In the genomic region with DNA sequence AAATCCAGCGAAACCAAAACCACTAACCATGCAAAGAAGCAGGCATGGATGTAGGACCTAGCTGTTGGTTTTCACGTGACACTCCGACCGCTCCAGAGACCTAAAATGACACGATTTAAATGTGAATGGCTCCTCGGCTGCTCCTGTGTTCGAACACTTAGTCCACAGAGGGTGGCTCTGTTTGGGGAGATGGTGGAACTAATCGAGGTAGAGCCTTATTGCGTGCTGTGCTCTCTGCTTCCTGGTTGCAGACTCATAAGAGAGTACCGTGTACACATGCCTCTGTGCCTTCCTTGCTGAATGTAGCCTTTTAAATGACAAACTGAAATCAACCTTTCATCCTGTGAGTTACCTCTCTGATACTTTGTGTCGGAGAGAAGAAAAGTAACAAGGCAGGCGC, we compare ENCODE assay signal across 20 mouse cellular contexts.
DNase-seq lines count a peak whose midpoint lies in the region; ATAC-seq and TF ChIP-seq lines count a peak whose summit lies in the region.
"Had no signal": no experiment of that assay in that cellular context is flagged by ENCODE, and none has a peak within 500 bp of the region (broad histone marks: within the 10 kb centered on the region; RNA-seq: fewer than 3 reads in every experiment).

No protein-coding gene starts in this region.

- WGBS in heart, embryonic 16.5 days, result 79% methylated on average over 12 of the region's 12 CpGs
- 86% methylated on average over 12 of the region's 12 CpGs for WGBS in heart, adult 2 months
- WGBS in stomach, embryonic 16.5 days, result 80% methylated on average over 12 of the region's 12 CpGs

- no peak for ATAC-seq in heart, embryonic 16.5 days (replicated peaks; ENCODE audit: extremely low read depth, insufficient read depth, low FRiP score)
- no peak for ATAC-seq in stomach, embryonic 16.5 days (ENCODE audit: insufficient read depth, low FRiP score)
- ATAC-seq: forebrain, postnatal 0 days; intestine, embryonic 15.5 days had no signal

- H3K4me3 ChIP-seq in heart, embryonic 16.5 days (ENCODE audit: low read length), result no peak overlapping the region
- no peak overlapping the region for H3K4me3 ChIP-seq in heart, adult 2 months
- H3K4me3 ChIP-seq in stomach, embryonic 16.5 days (replicated peaks; ENCODE audit: low read length), result no peak overlapping the region
- H3K4me3 ChIP-seq: embryonic facial prominence, embryonic 10.5 days; erythroblast, embryonic 14.5 days; intestine, embryonic 15.5 days; liver, embryonic 15.5 days; midbrain, embryonic 10.5 days had no signal

- H3K27me3 ChIP-seq in heart, embryonic 16.5 days (ENCODE audit: control insufficient read depth, insufficient read depth, low read length), result no peaks in the 10 kb centered on the region
- H3K27me3 ChIP-seq in heart, adult 2 months (ENCODE audit: control insufficient read depth, insufficient read depth, low read length), result no peaks in the 10 kb centered on the region
- no peaks in the 10 kb centered on the region for H3K27me3 ChIP-seq in stomach, embryonic 16.5 days (ENCODE audit: control insufficient read depth, insufficient read depth, low read length)
- H3K27me3 ChIP-seq: intestine, embryonic 15.5 days; liver, embryonic 15.5 days had no signal

- no peaks in the 10 kb centered on the region for H3K36me3 ChIP-seq in heart, embryonic 16.5 days (ENCODE audit: control insufficient read depth, insufficient read depth)
- no peaks in the 10 kb centered on the region for H3K36me3 ChIP-seq in heart, adult 2 months (ENCODE audit: control insufficient read depth, insufficient read depth, low read length)
- H3K36me3 ChIP-seq in stomach, embryonic 16.5 days (ENCODE audit: control insufficient read depth, insufficient read depth, low read length), result no peaks in the 10 kb centered on the region
- H3K36me3 ChIP-seq: embryonic facial prominence, embryonic 10.5 days; intestine, embryonic 15.5 days; liver, embryonic 15.5 days; midbrain, embryonic 10.5 days had no signal

- DNase-seq in heart, adult 2 months, result no peak
- DNase-seq in CD4-positive helper T cell, adult 2 months (ENCODE audit: low read depth, low spot score), result peak; percentile 48
- peak; percentile 18 for DNase-seq in R1 (ENCODE audit: low read depth, low spot score)
- DNase-seq in gastrocnemius, adult 8-10 months (ENCODE audit: low spot score in 2 of 2), result no peak
- DNase-seq in ovary, postnatal 14 days (ENCODE audit: low spot score), result no peak
- DNase-seq: cerebellum, adult 11 months; cerebellum, postnatal 36 days; forebrain, postnatal 0 days; gastrocnemius, postnatal 10 days; lung, postnatal 10 days; right cerebral cortex, adult 18-20 months; spleen, adult 18-20 months had no signal

- H3K79me2 ChIP-seq in heart, adult 2 months (replicated peaks; ENCODE audit: control insufficient read depth, insufficient read depth, low read length), result no peaks in the 10 kb centered on the region

- intact Hi-C loops in heart, adult 2 months (cut with DNase I), result no loop called here

- no peak for TF ChIP-seq CTCF in heart, adult 2 months (IDR thresholded peaks at IDR 0.05)

- H3K9ac ChIP-seq in heart, embryonic 16.5 days (ENCODE audit: low read length), result no peak overlapping the region
- no peak overlapping the region for H3K9ac ChIP-seq in heart, adult 2 months (ENCODE audit: low read depth, low read length)
- H3K9ac ChIP-seq in stomach, embryonic 16.5 days (ENCODE audit: low read length), result no peak overlapping the region
- H3K9ac ChIP-seq: forebrain, postnatal 0 days; intestine, embryonic 15.5 days; liver, embryonic 15.5 days had no signal

- TF ChIP-seq EP300 in heart, adult 2 months (IDR thresholded peaks at IDR 0.05; ENCODE audit: insufficient read depth, low read depth, low read length), result no peak

- H3K4me1 ChIP-seq in heart, embryonic 16.5 days (ENCODE audit: control insufficient read depth, insufficient read depth, low read length), result peaks cover 10% of the 10 kb centered on the region
- H3K4me1 ChIP-seq in heart, adult 2 months (ENCODE audit: control insufficient read depth, insufficient read depth, low read length), result peaks cover 7% of the 10 kb centered on the region
- peaks cover 4% of the 10 kb centered on the region; the same call in 1 of the 2 replicates for H3K4me1 ChIP-seq in stomach, embryonic 16.5 days (ENCODE audit: control insufficient read depth, insufficient read depth, low read length)
- H3K4me1 ChIP-seq: liver, embryonic 15.5 days had no signal

- TF ChIP-seq POLR2A in heart, adult 2 months (IDR thresholded peaks at IDR 0.05; ENCODE audit: insufficient read depth, low read depth, low read length), result no peak

- no peak overlapping the region for H3K4me2 ChIP-seq in heart, embryonic 16.5 days (ENCODE audit: low read depth, low read length)
- no peak overlapping the region for H3K4me2 ChIP-seq in stomach, embryonic 16.5 days (ENCODE audit: low read depth, low read length)
- H3K4me2 ChIP-seq: heart, embryonic 11.5 days; intestine, embryonic 15.5 days; liver, embryonic 15.5 days had no signal

- no peaks in the 10 kb centered on the region for H3K9me3 ChIP-seq in heart, embryonic 16.5 days (replicated peaks; ENCODE audit: control insufficient read depth, low read length)
- no peaks in the 10 kb centered on the region for H3K9me3 ChIP-seq in stomach, embryonic 16.5 days (replicated peaks; ENCODE audit: control insufficient read depth, low read length)
- H3K9me3 ChIP-seq: embryonic facial prominence, embryonic 10.5 days; intestine, embryonic 15.5 days; liver, embryonic 15.5 days; midbrain, embryonic 10.5 days had no signal

- peak overlapping the region; percentile 6; the same call in 1 of the 2 replicates for H3K27ac ChIP-seq in heart, embryonic 16.5 days (ENCODE audit: low read length)
- H3K27ac ChIP-seq in heart, adult 2 months, result no peak overlapping the region
- 0 out of 2 replicates have a peak overlapping the region, but pooled peaks have one; percentile 6 for H3K27ac ChIP-seq in stomach, embryonic 16.5 days (ENCODE audit: low read length)
- H3K27ac ChIP-seq: intestine, embryonic 15.5 days; liver, embryonic 15.5 days; midbrain, embryonic 10.5 days had no signal

Comparison
In these comparisons a context has a peak if more than half of its experiments do, and no peak if none do; other contexts are left out.
1. DNase-seq: peak in CD4-positive helper T cell, adult 2 months (single experiment) and R1 (single experiment); none in heart, adult 2 months (0 of 2), gastrocnemius, adult 8-10 months (0 of 2) and ovary, postnatal 14 days (single experiment).